Mouse (Mus musculus): ENCODE measurements around the gene Tepp.

Gene Tepp

GRCm38 (mm10) chr8:95369581-95370326 is 59.4 kb downstream of the Tepp start:
- DNase-seq, result peak in 1 of 2 experiments; percentile 47

GRCm38 (mm10) chr8:95373389-95374002 is 63.1 kb downstream of the Tepp start:
- DNase-seq, result no peak

- DNase-seq, result no peak
Measured at GRCm38 (mm10) chr8:95374429-95374828, 64.1 kb downstream of the Tepp start.

- no peak for DNase-seq
Measured at GRCm38 (mm10) chr8:95375374-95375930, 65.1 kb downstream of the Tepp start.
